ENCODE assay signal across 8 mouse cellular contexts in genomic region chr9:113930534-113931374, GRCm38 (mm10). TPM values are rescaled to one million over a fixed set of nuclear protein-coding genes. Genes with fewer than 3 reads are reported as not detected.
DNase-seq lines count a peak whose midpoint lies in the region; ATAC-seq lines count a peak whose summit lies in the region.

Gene Ubp1, plus strand, starts transcription at chr9:113930934.

- no peaks in the 10 kb centered on the region for H3K27me3 ChIP-seq in intestine, embryonic 14.5 days (replicated peaks; ENCODE audit: control insufficient read depth, insufficient read depth, low read length)

- intact Hi-C loops in left cerebral cortex, postnatal 14 days (cut with DNase I): no loop called here

- H3K4me3 ChIP-seq in intestine, embryonic 14.5 days (ENCODE audit: low read depth, low read length): peak within 1 kb of the TSS; percentile 96

- WGBS in intestine, embryonic 14.5 days: under 1% methylated on average over 51 of the region's 86 CpGs

- H3K4me2 ChIP-seq in intestine, embryonic 14.5 days (ENCODE audit: low read length): peak within 1 kb of the TSS; percentile 81

- H3K9me3 ChIP-seq in intestine, embryonic 14.5 days (ENCODE audit: control insufficient read depth, low read length): no peaks in the 10 kb centered on the region

- peak within 1 kb of the TSS; percentile 88 for H3K27ac ChIP-seq in intestine, embryonic 14.5 days (ENCODE audit: low read depth)

- DNase-seq in adrenal gland, adult 18-20 months (ENCODE audit: low spot score in 2 of 2): peak; percentile 86 to 89
- DNase-seq in embryo, embryonic 11 days: peak; percentile 97
- DNase-seq in gastrocnemius, postnatal 25 days: peak; percentile 98
- DNase-seq in intestine, embryonic 14.5 days (ENCODE audit: low spot score): peak; percentile 85
- DNase-seq in left cerebral cortex, postnatal 14 days (ENCODE audit: low spot score in 2 of 2): peak; percentile 97 to 99
- DNase-seq in mesoderm, embryonic 11.5 days (ENCODE audit: low read depth, low spot score): peak; percentile 99
- DNase-seq in right cerebral cortex, postnatal 36 days (ENCODE audit: low spot score in 2 of 2): peak; percentile 97 to 99
- DNase-seq in yolk sac, embryonic 10.5 days (ENCODE audit: low spot score): peak; percentile 98

- peaks cover 9% of the 10 kb centered on the region; the same call in 1 of the 2 replicates for H3K4me1 ChIP-seq in intestine, embryonic 14.5 days (replicated peaks; ENCODE audit: control insufficient read depth, insufficient read depth, low read length)

- ATAC-seq in intestine, embryonic 14.5 days (replicated peaks; ENCODE audit: low FRiP score, low TSS enrichment, low read depth): peak; percentile 98

- peak within 1 kb of the TSS; percentile 97 for H3K9ac ChIP-seq in intestine, embryonic 14.5 days (ENCODE audit: low read length)

- H3K36me3 ChIP-seq in intestine, embryonic 14.5 days (ENCODE audit: control insufficient read depth, insufficient read depth, low read length): no peaks in the 10 kb centered on the region

RNA-seq across cellular contexts. Expression of gene Ubp1, which starts in this region (rescaled TPM):
- total RNA-seq in adrenal gland, adult 18-20 months (2021): 10 to 100 TPM; 47.0 to 65.1 TPM
- total RNA-seq in gastrocnemius, postnatal 25 days (2021): 10 to 100 TPM; 14.6 to 14.8 TPM
- polyA plus RNA-seq in intestine, embryonic 14.5 days (2014; fragmentation: Nextera tagmentation; extraction: Ambion mirVana): 42.1 and 44.6 TPM in 2 replicates
- total RNA-seq in left cerebral cortex, postnatal 14 days (2021): 10 to 100 TPM; 60.2 to 64.7 TPM

Comparison
In these comparisons a context has a peak if more than half of its experiments do, and no peak if none do; other contexts are left out.
1. Peak in every context shown above with its lines: DNase-seq, ATAC-seq, H3K4me3 ChIP-seq and H3K27ac ChIP-seq.